Mouse (Mus musculus) thymus, adult 2 months (tissue): Measurements from ENCODE around the gene Ly6g6d. TPM values are rescaled to one million over a fixed set of nuclear protein-coding genes. Genes with fewer than 3 reads are reported as not detected.

Experiments used
- DNase-seq: peaks from one replicate; pipeline ENCODE4 v3.0.0; 2021
- H3K27ac ChIP-seq: fragments of 200-500 bp; 2 replicates; pipeline ENCODE4 v1.5.1; 2012; ENCODE audit warnings: low read length, control low read depth; ENCODE audit not compliant: control insufficient read depth, insufficient read depth
- H3K27me3 ChIP-seq: fragments of 200-500 bp; 2 replicates; pipeline ENCODE4 v1.6.1; 2012; ENCODE audit warnings: mild to moderate bottlenecking, low read length, moderate library complexity, mixed read lengths; ENCODE audit not compliant: control insufficient read depth, insufficient read depth
- H3K36me3 ChIP-seq: fragments of 200-500 bp; 2 replicates; pipeline ENCODE4 v1.6.1; 2012; ENCODE audit warnings: mild to moderate bottlenecking, low read length, moderate library complexity; ENCODE audit not compliant: control insufficient read depth, insufficient read depth
- H3K4me1 ChIP-seq: fragments of 200-500 bp; replicated peaks from 2 replicates; pipeline ENCODE4 v1.6.1; 2012; ENCODE audit warnings: low read length; ENCODE audit not compliant: control insufficient read depth, insufficient read depth
- H3K4me3 ChIP-seq: fragments of 200-500 bp; 2 replicates; pipeline ENCODE4 v1.5.1; 2012; ENCODE audit warnings: mild to moderate bottlenecking, low read length, control low read depth, moderate library complexity; ENCODE audit not compliant: control insufficient read depth, insufficient read depth
- CTCF ChIP-seq: fragments of 200-500 bp; IDR thresholded peaks from 2 replicates; pipeline ENCODE4 v1.5.1; 2012; ENCODE audit warnings: mild to moderate bottlenecking, control low read depth, low read length, moderate library complexity, borderline replicate concordance; ENCODE audit not compliant: control insufficient read depth, poor library complexity, insufficient read depth; ENCODE audit errors: extremely low read depth
- POLR2A ChIP-seq: fragments of 200-500 bp; IDR thresholded peaks from 2 replicates; pipeline ENCODE4 v1.6.1; 2012; ENCODE audit warnings: mild to moderate bottlenecking, low read length, control low read depth, moderate library complexity; ENCODE audit not compliant: control insufficient read depth, poor library complexity, insufficient read depth; ENCODE audit errors: extremely low read depth
- whole genome bisulfite sequencing: fragments of 180-500 bp; shearing (Covaris S2); methylation state at CpG from one replicate; pipeline ENCODE4 v1.1.7; 2018; 5-methylcytosine and 5-hydroxymethylcytosine counted together
- polyA plus RNA-seq: library from polyadenylated mRNA; depleted of rRNA; stranded (reverse); fragments of >200 nt; gene quantifications from 2 replicates; pipeline ENCODE4 v1.2.3, GENCODE M21; 2012

Ly6g6d gene
- polyA plus RNA-seq, 1 experiment = 1.5 TPM

GRCm38 (mm10) chr17:35074097-35074496, 3.8 kb downstream of the Ly6g6d start:
- Histone ChIP-seq H3K36me3 (no peaks in the 10 kb centered on the region), H3K27ac (no peak overlapping the region), H3K4me3 (no peak overlapping the region), H3K27me3 (no peaks in the 10 kb centered on the region; the same call in 1 of the 2 replicates), H3K4me1 (peaks cover 43% of the 10 kb centered on the region)
- DNase-seq = peak; percentile 25
- TF ChIP-seq CTCF (no peak), POLR2A (no peak)
- WGBS = 8% methylated on average over 17 of the region's 17 CpGs

- TF ChIP-seq CTCF (no peak), POLR2A (no peak)
- Histone ChIP-seq H3K27ac (no peak overlapping the region; the same call in 1 of the 2 replicates), H3K36me3 (no peaks in the 10 kb centered on the region), H3K27me3 (no peaks in the 10 kb centered on the region; the same call in 1 of the 2 replicates), H3K4me3 (no peak overlapping the region), H3K4me1 (peaks cover 32% of the 10 kb centered on the region)
- WGBS = 91% methylated on average over 9 of the region's 9 CpGs
- DNase-seq = no peak
Observed at GRCm38 (mm10) chr17:35071454-35071853, 6.4 kb downstream of the Ly6g6d start.

- DNase-seq = peak; percentile 67
- Histone ChIP-seq H3K4me1 (peaks cover 32% of the 10 kb centered on the region), H3K27me3 (peaks cover 5% of the 10 kb centered on the region; the same call in 1 of the 2 replicates), H3K27ac (peak overlapping the region; percentile 93), H3K4me3 (no peak overlapping the region), H3K36me3 (no peaks in the 10 kb centered on the region)
- WGBS = 43% methylated on average over 6 of the region's 6 CpGs
- TF ChIP-seq POLR2A (no peak), CTCF (no peak)
Observed at GRCm38 (mm10) chr17:35070556-35071229, 7.2 kb downstream of the Ly6g6d start.

- Histone ChIP-seq H3K27ac (no peak overlapping the region), H3K4me3 (no peak overlapping the region), H3K4me1 (peaks cover 31% of the 10 kb centered on the region), H3K27me3 (peaks cover 16% of the 10 kb centered on the region), H3K36me3 (no peaks in the 10 kb centered on the region)
- no peak for DNase-seq
- WGBS = 68% methylated on average over 17 of the region's 17 CpGs
- no peak for TF ChIP-seq CTCF
- TF ChIP-seq POLR2A = no peak
Observed at GRCm38 (mm10) chr17:35068213-35068914, 9.5 kb downstream of the Ly6g6d start.

GRCm38 (mm10) chr17:35066084-35066483, 11.8 kb downstream of the Ly6g6d start, which contains the start of gene Mpig6b:
Gene Mpig6b, minus strand, starts transcription at chr17:35066184.
- Histone ChIP-seq H3K4me3 (peak within 1 kb of the TSS; percentile 32), H3K27ac (no peak within 1 kb of the TSS), H3K27me3 (peaks cover 16% of the 10 kb centered on the region), H3K4me1 (peaks cover 23% of the 10 kb centered on the region), H3K36me3 (no peaks in the 10 kb centered on the region)
- WGBS = 64% methylated on average over 10 of the region's 10 CpGs
- TF ChIP-seq CTCF = no peak
- TF ChIP-seq POLR2A = no peak
- no peak for DNase-seq

- H3K27ac ChIP-seq = no peak within 1 kb of the TSS
Observed at GRCm38 (mm10) chr17:35064951-35065947, 12.6 kb downstream of the Ly6g6d start, which contains the start of gene Ly6g6c. Gene Ly6g6c, plus strand, starts transcription at chr17:35065388.

More at GRCm38 (mm10) chr17:35064951-35065947, 12.6 kb downstream of the Ly6g6d start, which contains the start of gene Ly6g6c:
- Histone ChIP-seq H3K4me3 (peak within 1 kb of the TSS; percentile 32), H3K4me1 (peaks cover 16% of the 10 kb centered on the region), H3K36me3 (no peaks in the 10 kb centered on the region), H3K27me3 (peaks cover 16% of the 10 kb centered on the region)
- 5% methylated on average over 48 of the region's 48 CpGs for WGBS
- no peak for TF ChIP-seq CTCF
- TF ChIP-seq POLR2A = no peak
- DNase-seq = no peak
